Mouse (Mus musculus): ENCODE results near the gene Camk2n1.

GRCm38 (mm10) chr4:138480962-138481361 is 26.8 kb downstream of the Camk2n1 start:
- TF ChIP-seq POLR2A (IDR thresholded peaks at IDR 0.05; ENCODE audit: borderline replicate concordance, control insufficient read depth, low read depth, low read length) (no peak), CTCF (IDR thresholded peaks at IDR 0.05; ENCODE audit: control insufficient read depth, insufficient read depth, low read length) (no peak)
